Mouse (Mus musculus) spleen, adult 2 months (tissue): ENCODE results near the gene Sacm1l. TPM values are rescaled to one million over a fixed set of nuclear protein-coding genes. Genes with fewer than 3 reads are reported as not detected.

Experiments
- DNase-seq, 2 experiments: peaks; one replicate each; pipeline versions ENCODE4 v3.0.0 to v3.0.0-alpha.2; 2012 to 2021; ENCODE audit warnings: low spot score in 2 of 2, low read depth in 1 of 2
- H3K27ac ChIP-seq: fragments of 200-500 bp; 2 replicates; pipeline ENCODE4 v1.5.1; 2012; ENCODE audit warnings: low read length, inconsistent platforms; ENCODE audit not compliant: insufficient read depth
- H3K27me3 ChIP-seq: fragments of 200-500 bp; 2 replicates; pipeline ENCODE4 v1.6.1; 2012; ENCODE audit warnings: mild to moderate bottlenecking, moderate library complexity, low read length, inconsistent platforms; ENCODE audit not compliant: control insufficient read depth, insufficient read depth
- H3K36me3 ChIP-seq: fragments of 200-500 bp; 2 replicates; pipeline ENCODE4 v1.6.1; 2012; ENCODE audit warnings: mild to moderate bottlenecking, low read length, inconsistent platforms; ENCODE audit not compliant: control insufficient read depth, insufficient read depth
- H3K4me1 ChIP-seq: fragments of 200-500 bp; 2 replicates; pipeline ENCODE4 v1.6.1; 2011; ENCODE audit warnings: inconsistent platforms; ENCODE audit not compliant: control insufficient read depth, insufficient read depth, insufficient read length
- H3K4me3 ChIP-seq: fragments of 200-500 bp; 2 replicates; pipeline ENCODE4 v1.5.1; 2011; ENCODE audit warnings: mild to moderate bottlenecking, inconsistent platforms; ENCODE audit not compliant: insufficient read depth, insufficient read length; ENCODE audit errors: extremely low read depth
- CTCF ChIP-seq: fragments of 200-500 bp; IDR thresholded peaks from 2 replicates; pipeline ENCODE4 v1.5.1; 2011; ENCODE audit warnings: mild to moderate bottlenecking, inconsistent platforms; ENCODE audit not compliant: insufficient read depth, insufficient read length, insufficient replicate concordance; ENCODE audit errors: extremely low read depth
- POLR2A ChIP-seq: fragments of 200-500 bp; IDR thresholded peaks from 2 replicates; pipeline ENCODE4 v1.6.1; 2011; ENCODE audit warnings: low read depth, low read length, inconsistent platforms
- WGBS: fragments of 180-500 bp; shearing (Covaris S2); methylation state at CpG from one replicate; pipeline ENCODE4 v1.1.7; 2018; 5-methylcytosine and 5-hydroxymethylcytosine counted together
- polyA plus RNA-seq: library from polyadenylated mRNA; depleted of rRNA; stranded (reverse); fragments of >200 nt; gene quantifications from 2 replicates; pipeline ENCODE4 v1.2.3, GENCODE M21; 2012

The Sacm1l gene
- polyA plus RNA-seq, 1 experiment: 2.5 TPM

GRCm38 (mm10) chr9:123518969-123519894, 10.3 kb upstream of the Sacm1l start:
- 18% methylated on average over 13 of the region's 13 CpGs for whole genome bisulfite sequencing
- H3K27ac ChIP-seq: peak overlapping the region; percentile 75
- H3K27me3 ChIP-seq: no peaks in the 10 kb centered on the region
- peaks cover 32% of the 10 kb centered on the region for H3K36me3 ChIP-seq
- peaks cover 3% of the 10 kb centered on the region; the same call in 1 of the 2 replicates for H3K4me1 ChIP-seq
- peak in 1 of 2 experiments; percentile 65 for DNase-seq
- TF ChIP-seq POLR2A (no peak), CTCF (no peak)
- no peak overlapping the region for H3K4me3 ChIP-seq

- no peak overlapping the region for H3K4me3 ChIP-seq
- 69% methylated on average over 3 of the region's 3 CpGs for WGBS
- H3K36me3 ChIP-seq: peaks cover 29% of the 10 kb centered on the region
- no peak for DNase-seq
- H3K27ac ChIP-seq: peak overlapping the region; percentile 38; the same call in 1 of the 2 replicates
- no peak for TF ChIP-seq CTCF
- TF ChIP-seq POLR2A: no peak
- peaks cover 3% of the 10 kb centered on the region; the same call in 1 of the 2 replicates for H3K4me1 ChIP-seq
- no peaks in the 10 kb centered on the region for H3K27me3 ChIP-seq
Measured at GRCm38 (mm10) chr9:123520735-123521134, 8.8 kb upstream of the Sacm1l start.

- TF ChIP-seq POLR2A (no peak), CTCF (peak; percentile 40; the same call in 1 of the 2 replicates)
- no peak overlapping the region for H3K27ac ChIP-seq
- no peak overlapping the region for H3K4me3 ChIP-seq
- peaks cover 3% of the 10 kb centered on the region; the same call in 1 of the 2 replicates for H3K4me1 ChIP-seq
- no peaks in the 10 kb centered on the region for H3K27me3 ChIP-seq
- H3K36me3 ChIP-seq: peaks cover 10% of the 10 kb centered on the region
- DNase-seq: peak in 1 of 2 experiments; percentile 48
- WGBS: 42% methylated on average over 3 of the region's 3 CpGs
Measured at GRCm38 (mm10) chr9:123523676-123524075, 5.9 kb upstream of the Sacm1l start.

GRCm38 (mm10) chr9:123525095-123525494, 4.5 kb upstream of the Sacm1l start:
- 3% methylated on average over 1 of the region's 1 CpGs for WGBS
- H3K27ac ChIP-seq: no peak overlapping the region
- TF ChIP-seq CTCF (peak; percentile 38; the same call in 1 of the 2 replicates), POLR2A (no peak)
- DNase-seq: peak; percentile 64 to 72
- H3K4me1 ChIP-seq: peaks cover 3% of the 10 kb centered on the region
- H3K27me3 ChIP-seq: no peaks in the 10 kb centered on the region
- no peak overlapping the region for H3K4me3 ChIP-seq
- H3K36me3 ChIP-seq: peaks cover 5% of the 10 kb centered on the region

- 82% methylated on average over 5 of the region's 5 CpGs for WGBS
- Histone ChIP-seq H3K36me3 (no peaks in the 10 kb centered on the region), H3K4me3 (no peak overlapping the region), H3K27me3 (no peaks in the 10 kb centered on the region), H3K4me1 (peaks cover 5% of the 10 kb centered on the region; the same call in 1 of the 2 replicates), H3K27ac (no peak overlapping the region)
- TF ChIP-seq CTCF (no peak), POLR2A (no peak)
- DNase-seq: no peak
Measured at GRCm38 (mm10) chr9:123526502-123526901, 3.1 kb upstream of the Sacm1l start.

GRCm38 (mm10) chr9:123528087-123528925, 1.3 kb upstream of the Sacm1l start:
- peak overlapping the region; percentile 67 for H3K4me3 ChIP-seq
- WGBS: 30% methylated on average over 6 of the region's 6 CpGs
- no peaks in the 10 kb centered on the region for H3K36me3 ChIP-seq
- H3K27me3 ChIP-seq: no peaks in the 10 kb centered on the region
- DNase-seq: no peak
- H3K27ac ChIP-seq: peak overlapping the region; percentile 76
- TF ChIP-seq POLR2A: no peak
- TF ChIP-seq CTCF: no peak
- peaks cover 7% of the 10 kb centered on the region for H3K4me1 ChIP-seq
